Mouse (Mus musculus): ENCODE measurements at regions not wholly inside any gene's neighbourhood (a gene's known extent, or its start where the extent isn't known, plus 50 kb on each side); places are given as distances from the start of the nearest gene placed in this dataset.

DNA sequence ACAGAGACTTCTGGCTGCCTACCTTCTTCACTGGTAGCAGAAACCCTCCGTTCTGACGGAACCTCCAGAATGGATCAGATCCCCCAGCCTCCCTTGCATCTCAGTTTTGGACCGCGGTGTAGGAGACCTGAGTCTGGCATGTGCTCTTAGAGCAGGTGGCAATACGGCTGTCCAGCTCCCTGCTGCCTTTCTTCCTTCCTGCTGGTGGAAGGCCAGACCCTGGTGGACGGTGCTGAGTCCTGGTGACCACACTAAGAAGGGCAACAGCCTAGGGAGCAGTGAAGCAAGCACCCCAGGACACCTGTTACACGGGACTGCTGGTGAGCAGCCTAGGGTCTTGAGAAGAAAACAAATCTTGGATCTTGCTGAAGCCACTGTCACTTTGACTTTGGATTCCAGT is 152.7 kb downstream of the Tmem132e start:
- TF ChIP-seq CTCF (IDR thresholded peaks at IDR 0.05; ENCODE audit: borderline replicate concordance, insufficient read depth, low read length), result no peak
- no peak for TF ChIP-seq POLR2A (IDR thresholded peaks at IDR 0.05; ENCODE audit: low read depth, low read length)
